Mouse (Mus musculus) limb, embryonic 14.5 days (tissue): ENCODE data around the gene Ctnnbip1. TPM values are rescaled to one million over a fixed set of nuclear protein-coding genes. Genes with fewer than 3 reads are reported as not detected.

ENCODE experiments used
- ATAC-seq: fragments of 200-750 bp; cut with Nextera tagmentation; 2 replicates; pipeline ENCODE4 v1.8.0; 2017; ENCODE audit warnings: low read depth, moderate number of reproducible peaks, moderate TSS enrichment; ENCODE audit not compliant: low FRiP score
- DNase-seq: peaks from one replicate; pipeline ENCODE4 v3.0.0-alpha.2; 2015; ENCODE audit warnings: low spot score
- H3K27ac ChIP-seq: fragments of 300-500 bp; sonication (generic); replicated peaks from 2 replicates; pipeline ENCODE4 v1.5.1; 2014; ENCODE audit warnings: low read depth, mild to moderate bottlenecking, low read length, moderate library complexity, mixed read lengths
- H3K27me3 ChIP-seq: fragments of 300-500 bp; sonication (generic); 2 replicates; pipeline ENCODE4 v1.6.1; 2014; ENCODE audit warnings: low read length, mixed read lengths; ENCODE audit not compliant: control insufficient read depth, insufficient read depth
- H3K36me3 ChIP-seq: fragments of 300-500 bp; sonication (generic); 2 replicates; pipeline ENCODE4 v1.6.1; 2014; ENCODE audit warnings: mild to moderate bottlenecking, low read length, moderate library complexity, mixed read lengths; ENCODE audit not compliant: control insufficient read depth, insufficient read depth
- H3K4me1 ChIP-seq: fragments of 300-500 bp; sonication (generic); 2 replicates; pipeline ENCODE4 v1.6.1; 2014; ENCODE audit warnings: antibody characterized with exemption, low read length, mixed read lengths; ENCODE audit not compliant: control insufficient read depth, insufficient read depth
- H3K4me2 ChIP-seq: fragments of 300-500 bp; sonication (generic); replicated peaks from 2 replicates; pipeline ENCODE4 v1.6.1; 2014; ENCODE audit warnings: low read depth, mild to moderate bottlenecking, low read length, moderate library complexity; ENCODE audit not compliant: severe bottlenecking
- H3K4me3 ChIP-seq: fragments of 300-500 bp; sonication (generic); replicated peaks from 2 replicates; pipeline ENCODE4 v1.5.1; 2014; ENCODE audit warnings: low read length
- H3K9ac ChIP-seq: fragments of 300-500 bp; sonication (generic); 2 replicates; pipeline ENCODE4 v1.6.1; 2014; ENCODE audit warnings: mild to moderate bottlenecking, low read depth, low read length, moderate library complexity; ENCODE audit not compliant: severe bottlenecking
- H3K9me3 ChIP-seq: fragments of 300-500 bp; sonication (generic); 2 replicates; pipeline ENCODE4 v1.6.1; 2016; ENCODE audit warnings: low read length; ENCODE audit not compliant: control insufficient read depth
- POLR2A ChIP-seq: fragments of 200-500 bp; IDR thresholded peaks from 2 replicates; pipeline ENCODE4 v1.8.0; 2012; ENCODE audit warnings: inconsistent platforms, mild to moderate bottlenecking, moderate library complexity, borderline replicate concordance; ENCODE audit not compliant: insufficient read depth, insufficient read length; ENCODE audit errors: extremely low read depth
- WGBS: fragments of 180-500 bp; shearing (Covaris S2); extraction: QIAGEN DNeasy Blood & Tissue Kit; methylation state at CpG from one replicate; pipeline ENCODE4 v1.1.7; 2014; 5-methylcytosine and 5-hydroxymethylcytosine counted together
- polyA plus RNA-seq, 2 experiments: library from polyadenylated mRNA; depleted of rRNA in 1 of 2; stranded (reverse) in 1 of 2; unstranded in 1 of 2; fragments of >200 nt; fragmentation: Nextera tagmentation in 1 of 2; extraction: Ambion mirVana in 1 of 2; gene quantifications; 2 replicates each; pipeline versions ENCODE4 v1.2.1 to v1.2.3; 2012 to 2014

The Ctnnbip1 gene
- 39.3 and 43.5 TPM in 2 replicates for polyA plus RNA-seq (2012; rRNA removed)
- polyA plus RNA-seq (2014; fragmentation: Nextera tagmentation; extraction: Ambion mirVana), result 73.6 and 75.0 TPM in 2 replicates

- Histone ChIP-seq H3K9me3 (no peaks in the 10 kb centered on the region), H3K4me1 (peaks cover 9% of the 10 kb centered on the region), H3K27me3 (no peaks in the 10 kb centered on the region), H3K4me2 (peak within 1 kb of the TSS; percentile 93), H3K9ac (peak within 1 kb of the TSS; percentile 92), H3K36me3 (no peaks in the 10 kb centered on the region; the same call in 1 of the 2 replicates), H3K27ac (peak within 1 kb of the TSS; percentile 78), H3K4me3 (peak within 1 kb of the TSS; percentile 79)
- ATAC-seq (peak; percentile 98), DNase-seq (peak; percentile 96)
- 0% methylated on average over 30 of the region's 46 CpGs for WGBS
- 0 out of 2 replicates have a peak, but pooled peaks have one; percentile 41 for TF ChIP-seq POLR2A
Observed at GRCm38 (mm10) chr4:149517868-149518340, at the start of gene Ctnnbip1. TSS of gene Ctnnbip1 (plus strand) at chr4:149518236.

- no peak for ATAC-seq
Observed at GRCm38 (mm10) chr4:149469557-149469956, 48.5 kb upstream of the Ctnnbip1 start.

GRCm38 (mm10) chr4:149475096-149475495, 42.9 kb upstream of the Ctnnbip1 start:
- no peak overlapping the region for H3K4me3 ChIP-seq
- H3K27me3 ChIP-seq, result no peaks in the 10 kb centered on the region
- WGBS, result 80% methylated on average over 7 of the region's 7 CpGs
- no peak overlapping the region for H3K4me2 ChIP-seq
- ATAC-seq, result no peak
- peaks cover 14% of the 10 kb centered on the region for H3K36me3 ChIP-seq
- no peaks in the 10 kb centered on the region for H3K9me3 ChIP-seq
- no peak for DNase-seq
- H3K27ac ChIP-seq, result no peak overlapping the region
- H3K9ac ChIP-seq, result no peak overlapping the region
- H3K4me1 ChIP-seq, result no peaks in the 10 kb centered on the region
- TF ChIP-seq POLR2A, result no peak

More at GRCm38 (mm10) chr4:149469557-149469956, 48.5 kb upstream of the Ctnnbip1 start:
- 87% methylated on average over 3 of the region's 3 CpGs for WGBS
- no peak overlapping the region for H3K9ac ChIP-seq
- peaks cover 31% of the 10 kb centered on the region for H3K36me3 ChIP-seq
- no peak for TF ChIP-seq POLR2A
- no peaks in the 10 kb centered on the region for H3K27me3 ChIP-seq
- H3K27ac ChIP-seq, result no peak overlapping the region
- no peak for DNase-seq
- no peak overlapping the region for H3K4me3 ChIP-seq
- no peak overlapping the region for H3K4me2 ChIP-seq
- H3K9me3 ChIP-seq, result no peaks in the 10 kb centered on the region
- H3K4me1 ChIP-seq, result no peaks in the 10 kb centered on the region

- no peak within 1 kb of the TSS for H3K4me3 ChIP-seq
- no peaks in the 10 kb centered on the region for H3K4me1 ChIP-seq
- no peak within 1 kb of the TSS for H3K4me2 ChIP-seq
- DNase-seq (no peak), ATAC-seq (no peak)
- no peak within 1 kb of the TSS for H3K27ac ChIP-seq
- WGBS, result 87% methylated on average over 11 of the region's 11 CpGs
- no peak for TF ChIP-seq POLR2A
- H3K9ac ChIP-seq, result no peak within 1 kb of the TSS
- H3K9me3 ChIP-seq, result no peaks in the 10 kb centered on the region
- H3K36me3 ChIP-seq, result peaks cover 14% of the 10 kb centered on the region
- H3K27me3 ChIP-seq, result no peaks in the 10 kb centered on the region
Observed at GRCm38 (mm10) chr4:149477078-149477477, 41.0 kb upstream of the Ctnnbip1 start, which contains the start of gene Tmem274. TSS of gene Tmem274 (plus strand) at chr4:149477378.

GRCm38 (mm10) chr4:149484566-149484965, 33.5 kb upstream of the Ctnnbip1 start:
- Histone ChIP-seq H3K4me2 (peak overlapping the region; percentile 81), H3K36me3 (peaks cover 31% of the 10 kb centered on the region), H3K27me3 (no peaks in the 10 kb centered on the region), H3K9ac (peak overlapping the region; percentile 65), H3K4me3 (peak overlapping the region; percentile 72), H3K4me1 (peaks cover 12% of the 10 kb centered on the region), H3K9me3 (no peaks in the 10 kb centered on the region), H3K27ac (peak overlapping the region; percentile 83)
- TF ChIP-seq POLR2A, result no peak
- no peak for DNase-seq
- WGBS, result 59% methylated on average over 3 of the region's 3 CpGs
- peak; percentile 18; the same call in 1 of the 2 replicates for ATAC-seq
